Mouse (Mus musculus) embryonic stem cell, embryonic (primary cell): Measurements from ENCODE around the gene Gm21992.

ENCODE experiments used
- CTCF ChIA-PET, 4 experiments: fragments of 300-600 bp in 2 of 4; fragments of 350-600 bp in 2 of 4; sonication (Branson Sonifier 250); formaldehyde crosslinking; loops; one replicate each; lab custom pipeline; 2022; ENCODE audit warnings: inconsistent platforms in 2 of 4; lab: Charles Lee
- POLR2A ChIA-PET, 4 experiments: fragments of 300-600 bp in 2 of 4; fragments of 350-600 bp in 2 of 4; sonication (Branson Sonifier 250); formaldehyde crosslinking; loops; one replicate each; lab custom pipeline; 2022; ENCODE audit warnings: antibody characterized with exemption in 4 of 4, inconsistent platforms in 1 of 4; lab: Charles Lee

Gene Gm21992

GRCm38 (mm10) chr19:4811063-4811908 lies at the start of gene Gm21992, which contains the start of gene Rbm14:
Gene Gm21992 (minus strand): TSS chr19:4811612.
Gene Rbm14 (minus strand): TSS chr19:4811634.
- ChIA-PET POLR2A (interaction anchor here (0.5 to 24.6 kb wide), 119 partner anchors 9 to 1035 kb away, joined by 3 to 1124 read pairs (median 5); partner anchors contain the start of genes Rbm4 (in 4 of the 4), Bbs1 (in 3 of the 4), Ccdc87 (in 3 of the 4) and Ccs (in 3 of the 4)), CTCF (interaction anchor here (0.6 to 3.1 kb wide), 19 partner anchors 10 to 301 kb away, joined by 3 to 73 read pairs (median 8); partner anchors contain the start of genes Bbs1 (in 1 of the 4), Ccdc87 (in 1 of the 4), Ccs (in 1 of the 4) and Pcx (in 1 of the 4))

GRCm38 (mm10) chr19:4859081-4859480 lies 47.7 kb upstream of the Gm21992 start:
- ChIA-PET CTCF (interaction anchor here in 1 of 4 experiments (0.6 kb wide), 1 partner anchor 158 kb away, joined by 7 read pairs; no protein-coding TSS in a partner anchor), POLR2A (interaction anchor here in 1 of 4 experiments (0.8 kb wide), 1 partner anchor 92 kb away, joined by 3 read pairs; no protein-coding TSS in a partner anchor)

GRCm38 (mm10) chr19:4855951-4856350 lies 44.5 kb upstream of the Gm21992 start:
- ChIA-PET CTCF (interaction anchor here in 1 of 4 experiments (1.3 to 3.0 kb wide), 2 partner anchors 11 to 43 kb away, joined by 3 to 9 read pairs; no protein-coding TSS in a partner anchor), POLR2A (interaction anchor here (0.6 to 9.8 kb wide), 21 partner anchors 8 to 157 kb away, joined by 3 to 85 read pairs (median 5); partner anchors contain the start of genes Gm21992 (in 3 of the 4), Rbm14 (in 3 of the 4), Ccdc87 (in 2 of the 4) and Ccs (in 2 of the 4))

- CTCF ChIA-PET, result interaction anchor here in 3 of 4 experiments (0.5 to 3.0 kb wide), 5 partner anchors 9 to 201 kb away, joined by 3 to 9 read pairs (median 3); no protein-coding TSS in a partner anchor
- POLR2A ChIA-PET, result interaction anchor here (0.8 to 9.8 kb wide), 24 partner anchors 9 to 158 kb away, joined by 3 to 85 read pairs (median 5); partner anchors contain the start of genes Gm21992 (in 3 of the 4), Rbm14 (in 3 of the 4), Ccdc87 (in 2 of the 4) and Ccs (in 2 of the 4)
Observed at GRCm38 (mm10) chr19:4855470-4855820, 44.0 kb upstream of the Gm21992 start.

- ChIA-PET CTCF (interaction anchor here (0.5 to 3.0 kb wide), 8 partner anchors 10 to 202 kb away, joined by 3 to 9 read pairs (median 3); partner anchors contain the start of genes Rin1 (in 1 of the 4) and Zdhhc24 (in 1 of the 4)), POLR2A (interaction anchor here (0.5 to 9.8 kb wide), 32 partner anchors 10 to 169 kb away, joined by 3 to 85 read pairs (median 4); partner anchors contain the start of genes Gm21992 (in 3 of the 4), Rbm14 (in 3 of the 4), Ccdc87 (in 2 of the 4) and Ccs (in 2 of the 4))
Observed at GRCm38 (mm10) chr19:4854552-4855469, 43.4 kb upstream of the Gm21992 start, which contains the start of gene Ctsf. Gene Ctsf (plus strand): TSS chr19:4855130.

GRCm38 (mm10) chr19:4850281-4850680 lies 38.9 kb upstream of the Gm21992 start:
- ChIA-PET CTCF (interaction anchor here in 3 of 4 experiments (0.6 to 4.2 kb wide), 11 partner anchors 11 to 431 kb away, joined by 3 to 73 read pairs (median 5); partner anchors contain the start of genes Gm21992 (in 2 of the 3), Rbm14 (in 2 of the 3), Ccdc87 (in 1 of the 3) and Ccs (in 1 of the 3)), POLR2A (interaction anchor here (0.5 to 9.8 kb wide), 41 partner anchors 9 to 272 kb away, joined by 3 to 121 read pairs (median 4); partner anchors contain the start of genes Ccdc87 (in 2 of the 4), Ccs (in 2 of the 4), Gm21992 (in 2 of the 4) and Rbm14 (in 2 of the 4))

- CTCF ChIA-PET, result interaction anchor here in 3 of 4 experiments (0.6 to 4.2 kb wide), 12 partner anchors 10 to 431 kb away, joined by 3 to 73 read pairs (median 4); partner anchors contain the start of genes Ccdc87 (in 2 of the 3), Ccs (in 2 of the 3), Gm21992 (in 2 of the 3) and Rbm14 (in 2 of the 3)
- POLR2A ChIA-PET, result interaction anchor here (0.5 to 9.8 kb wide), 54 partner anchors 8 to 234 kb away, joined by 3 to 121 read pairs (median 4); partner anchors contain the start of genes Rbm4 (in 4 of the 4), Gm21992 (in 3 of the 4), Rbm14 (in 3 of the 4) and AC124502.3 (in 2 of the 4)
Observed at GRCm38 (mm10) chr19:4849800-4850199, 38.4 kb upstream of the Gm21992 start.

GRCm38 (mm10) chr19:4847490-4847889 lies 36.1 kb upstream of the Gm21992 start:
- CTCF ChIA-PET, result interaction anchor here (0.5 to 4.2 kb wide), 45 partner anchors 8 to 641 kb away, joined by 3 to 73 read pairs (median 4); partner anchors contain the start of genes Ccdc87 (in 4 of the 4), Ccs (in 4 of the 4), Gm21992 (in 4 of the 4) and Rbm14 (in 4 of the 4)
- POLR2A ChIA-PET, result interaction anchor here (0.5 to 9.8 kb wide), 52 partner anchors 9 to 711 kb away, joined by 3 to 121 read pairs (median 4); partner anchors contain the start of genes Ccdc87 (in 3 of the 4), Ccs (in 3 of the 4), Gm21992 (in 3 of the 4) and Rbm14 (in 3 of the 4)

GRCm38 (mm10) chr19:4845846-4846245 lies 34.4 kb upstream of the Gm21992 start:
- CTCF ChIA-PET, result interaction anchor here in 3 of 4 experiments (0.7 to 1.3 kb wide), 3 partner anchors 10 to 256 kb away, joined by 3 to 4 read pairs (median 4); no protein-coding TSS in a partner anchor

GRCm38 (mm10) chr19:4842611-4843010 lies 31.2 kb upstream of the Gm21992 start:
- POLR2A ChIA-PET, result interaction anchor here in 1 of 4 experiments (9.4 kb wide), 1 partner anchor 31 kb away, joined by 121 read pairs; the partner anchor contains the start of genes Gm21992 and Rbm14
- CTCF ChIA-PET, result interaction anchor here in 1 of 4 experiments (0.9 kb wide), 1 partner anchor 29 kb away, joined by 3 read pairs; no protein-coding TSS in a partner anchor

More at GRCm38 (mm10) chr19:4845846-4846245, 34.4 kb upstream of the Gm21992 start:
- POLR2A ChIA-PET, result interaction anchor here (0.8 to 9.4 kb wide), 9 partner anchors 10 to 116 kb away, joined by 3 to 121 read pairs (median 6); partner anchors contain the start of genes Gm21992 (in 3 of the 4), Rbm14 (in 3 of the 4), Bbs1 (in 1 of the 4) and Mrpl11 (in 1 of the 4)

GRCm38 (mm10) chr19:4840848-4841247 lies 29.4 kb upstream of the Gm21992 start:
- ChIA-PET CTCF (no interaction called here), POLR2A (interaction anchor here in 2 of 4 experiments (0.8 to 3.6 kb wide), 10 partner anchors 8 to 87 kb away, joined by 3 to 82 read pairs (median 4); partner anchors contain the start of genes Gm21992 (in 2 of the 2), Rbm14 (in 2 of the 2), Dpp3 (in 1 of the 2) and Rbm4 (in 1 of the 2))

GRCm38 (mm10) chr19:4839149-4839548 lies 27.7 kb upstream of the Gm21992 start, which contains the start of the genes Ccs and Ccdc87:
Gene Ccs (minus strand): TSS chr19:4839332.
Gene Ccdc87 (plus strand): TSS chr19:4839366.
- POLR2A ChIA-PET, result interaction anchor here (0.6 to 3.6 kb wide), 61 partner anchors 9 to 585 kb away, joined by 3 to 82 read pairs (median 5); partner anchors contain the start of genes Gm21992 (in 3 of the 4), Rbm14 (in 3 of the 4), Actn3 (in 2 of the 4) and Bbs1 (in 2 of the 4)
- CTCF ChIA-PET, result interaction anchor here (0.5 to 2.6 kb wide), 18 partner anchors 8 to 215 kb away, joined by 3 to 23 read pairs (median 3); partner anchors contain the start of gene Bbs1 (in 1 of the 4)

- CTCF ChIA-PET, result interaction anchor here (0.5 to 2.6 kb wide), 16 partner anchors 9 to 215 kb away, joined by 3 to 23 read pairs (median 3); no protein-coding TSS in a partner anchor
Observed at GRCm38 (mm10) chr19:4838526-4839140, 27.2 kb upstream of the Gm21992 start.

GRCm38 (mm10) chr19:4837049-4837448 lies 25.6 kb upstream of the Gm21992 start:
- ChIA-PET CTCF (no interaction called here), POLR2A (interaction anchor here in 2 of 4 experiments (0.6 to 3.5 kb wide), 8 partner anchors 10 to 130 kb away, joined by 3 to 27 read pairs (median 5); partner anchors contain the start of genes Gm21992 (in 1 of the 2), Rbm14 (in 1 of the 2) and Rbm4b (in 1 of the 2))

More at GRCm38 (mm10) chr19:4838526-4839140, 27.2 kb upstream of the Gm21992 start:
- POLR2A ChIA-PET, result interaction anchor here (0.7 to 3.6 kb wide), 58 partner anchors 9 to 586 kb away, joined by 3 to 82 read pairs (median 5); partner anchors contain the start of genes Gm21992 (in 3 of the 4), Rbm14 (in 3 of the 4), Actn3 (in 2 of the 4) and Bbs1 (in 2 of the 4)
